Mouse (Mus musculus) heart, embryonic 16.5 days (tissue): ENCODE results near the gene Ttc3. TPM values are rescaled to one million over a fixed set of nuclear protein-coding genes. Genes with fewer than 3 reads are reported as not detected.

Experiments
- ATAC-seq: fragments of 200-750 bp; cut with Nextera tagmentation; replicated peaks from 2 replicates; pipeline ENCODE4 v1.8.0; 2017; ENCODE audit warnings: moderate number of reproducible peaks; ENCODE audit not compliant: insufficient read depth, low FRiP score; ENCODE audit errors: extremely low read depth
- H3K27ac ChIP-seq: fragments of 300-500 bp; sonication (generic); 2 replicates; pipeline ENCODE4 v1.5.1; 2014; ENCODE audit warnings: mild to moderate bottlenecking, low read length, control low read depth, moderate library complexity
- H3K27me3 ChIP-seq: fragments of 300-500 bp; sonication (generic); 2 replicates; pipeline ENCODE4 v1.6.1; 2014; ENCODE audit warnings: low read length, mixed read lengths; ENCODE audit not compliant: control insufficient read depth, insufficient read depth
- H3K36me3 ChIP-seq: fragments of 300-500 bp; sonication (generic); 2 replicates; pipeline ENCODE4 v1.6.1; 2014; ENCODE audit not compliant: control insufficient read depth, insufficient read depth
- H3K4me1 ChIP-seq: fragments of 300-500 bp; sonication (generic); 2 replicates; pipeline ENCODE4 v1.6.1; 2014; ENCODE audit warnings: low read length, mixed read lengths; ENCODE audit not compliant: control insufficient read depth, insufficient read depth
- H3K4me2 ChIP-seq: fragments of 300-500 bp; sonication (generic); 2 replicates; pipeline ENCODE4 v1.6.1; 2014; ENCODE audit warnings: low read depth, mild to moderate bottlenecking, control low read depth, low read length
- H3K4me3 ChIP-seq: fragments of 300-500 bp; sonication (generic); 2 replicates; pipeline ENCODE4 v1.5.1; 2014; ENCODE audit warnings: mild to moderate bottlenecking, control low read depth, low read length
- H3K9ac ChIP-seq: fragments of 300-500 bp; sonication (generic); 2 replicates; pipeline ENCODE4 v1.6.1; 2014; ENCODE audit warnings: low read length, control low read depth
- H3K9me3 ChIP-seq: fragments of 300-500 bp; sonication (generic); replicated peaks from 2 replicates; pipeline ENCODE4 v1.6.1; 2016; ENCODE audit warnings: low read length; ENCODE audit not compliant: control insufficient read depth
- WGBS: fragments of 180-500 bp; shearing (Covaris S2); extraction: QIAGEN DNeasy Blood & Tissue Kit; methylation state at CpG from one replicate; pipeline ENCODE4 v1.1.7; 2014; 5-methylcytosine and 5-hydroxymethylcytosine counted together
- polyA plus RNA-seq: library from polyadenylated mRNA; unstranded; fragments of >200 nt; fragmentation: Nextera tagmentation; extraction: Ambion mirVana; gene quantifications from 2 replicates; pipeline ENCODE4 v1.2.1, GENCODE M21; 2015

Ttc3 gene
- polyA plus RNA-seq, 1 experiment from 2014 or later = 148 TPM

DNA sequence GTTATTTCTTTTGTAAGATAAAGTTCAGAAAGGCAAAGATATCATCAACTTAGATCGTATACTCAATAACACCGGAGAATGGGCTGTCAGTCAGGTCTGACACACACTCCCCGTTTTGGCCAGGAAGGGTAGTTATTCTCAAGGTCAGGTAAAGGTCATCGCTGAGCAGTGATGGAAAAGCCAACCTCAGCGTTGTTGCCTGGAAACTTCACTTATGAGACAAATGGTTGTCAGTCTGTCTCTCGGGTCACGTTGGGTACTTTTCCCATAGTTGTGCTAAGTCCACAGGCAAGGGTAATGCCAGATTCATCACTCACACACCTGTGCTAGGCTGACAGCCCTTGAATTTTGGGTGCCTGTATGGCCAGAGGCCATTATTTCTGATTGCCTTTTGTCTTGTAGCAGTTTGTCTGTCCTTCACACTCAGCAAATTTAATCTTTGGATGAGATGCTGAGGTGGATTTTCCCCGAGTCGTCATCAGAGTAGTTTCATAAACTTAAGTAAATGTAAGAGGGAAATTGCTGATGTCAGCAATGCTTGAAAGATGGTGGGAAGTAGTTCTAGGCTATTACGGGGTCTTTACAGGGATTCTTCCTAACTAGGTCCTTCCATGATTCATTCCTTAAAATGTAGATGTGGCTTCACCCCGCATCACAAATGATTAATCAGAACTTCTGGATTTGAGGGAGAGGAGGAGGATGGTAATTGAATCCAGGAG is 13.5 kb upstream of the Ttc3 start:
- no peak for ATAC-seq
- peaks cover 8% of the 10 kb centered on the region for H3K4me1 ChIP-seq
- H3K36me3 ChIP-seq = no peaks in the 10 kb centered on the region
- no peaks in the 10 kb centered on the region for H3K27me3 ChIP-seq
- no peak overlapping the region for H3K9ac ChIP-seq
- H3K27ac ChIP-seq = no peak overlapping the region
- H3K4me2 ChIP-seq = no peak overlapping the region
- H3K9me3 ChIP-seq = no peaks in the 10 kb centered on the region
- no peak overlapping the region for H3K4me3 ChIP-seq
- 66% methylated on average over 11 of the region's 11 CpGs for WGBS

GRCm38 (mm10) chr16:94358091-94358490 is 12.3 kb upstream of the Ttc3 start:
- H3K27me3 ChIP-seq = no peaks in the 10 kb centered on the region
- no peak overlapping the region for H3K9ac ChIP-seq
- H3K4me3 ChIP-seq = no peak overlapping the region
- H3K36me3 ChIP-seq = no peaks in the 10 kb centered on the region
- no peak for ATAC-seq
- 78% methylated on average over 3 of the region's 3 CpGs for WGBS
- H3K9me3 ChIP-seq = no peaks in the 10 kb centered on the region
- H3K27ac ChIP-seq = no peak overlapping the region
- peaks cover 15% of the 10 kb centered on the region for H3K4me1 ChIP-seq
- no peak overlapping the region for H3K4me2 ChIP-seq

- no peaks in the 10 kb centered on the region for H3K27me3 ChIP-seq
- no peak overlapping the region for H3K4me3 ChIP-seq
- 0 out of 2 replicates have a peak, but pooled peaks cover 2% of the 10 kb centered on the region for H3K36me3 ChIP-seq
- no peak for ATAC-seq
- H3K9ac ChIP-seq = no peak overlapping the region
- H3K9me3 ChIP-seq = no peaks in the 10 kb centered on the region
- no peak overlapping the region for H3K27ac ChIP-seq
- H3K4me2 ChIP-seq = no peak overlapping the region
- 83% methylated on average over 13 of the region's 13 CpGs for WGBS
- H3K4me1 ChIP-seq = peaks cover 8% of the 10 kb centered on the region
Measured at GRCm38 (mm10) chr16:94360578-94361350, 9.7 kb upstream of the Ttc3 start.

- WGBS = 30% methylated on average over 10 of the region's 10 CpGs
- H3K27ac ChIP-seq = peak overlapping the region; percentile 62
- H3K36me3 ChIP-seq = 0 out of 2 replicates have a peak, but pooled peaks cover 2% of the 10 kb centered on the region
- peak; percentile 63; the same call in 1 of the 2 replicates for ATAC-seq
- H3K9ac ChIP-seq = no peak overlapping the region
- H3K4me2 ChIP-seq = no peak overlapping the region; the same call in 1 of the 2 replicates
- H3K4me1 ChIP-seq = peaks cover 8% of the 10 kb centered on the region
- H3K9me3 ChIP-seq = no peaks in the 10 kb centered on the region
- no peak overlapping the region for H3K4me3 ChIP-seq
- H3K27me3 ChIP-seq = no peaks in the 10 kb centered on the region
Measured at GRCm38 (mm10) chr16:94362174-94362873, 8.1 kb upstream of the Ttc3 start.

- Histone ChIP-seq H3K36me3 (0 out of 2 replicates have a peak, but pooled peaks cover 2% of the 10 kb centered on the region), H3K4me1 (peaks cover 14% of the 10 kb centered on the region), H3K9me3 (no peaks in the 10 kb centered on the region), H3K27me3 (no peaks in the 10 kb centered on the region), H3K4me3 (no peak overlapping the region), H3K9ac (no peak overlapping the region), H3K4me2 (no peak overlapping the region), H3K27ac (no peak overlapping the region)
- ATAC-seq = no peak
- 81% methylated on average over 4 of the region's 4 CpGs for WGBS
Measured at GRCm38 (mm10) chr16:94363814-94364213, 6.6 kb upstream of the Ttc3 start.

DNA sequence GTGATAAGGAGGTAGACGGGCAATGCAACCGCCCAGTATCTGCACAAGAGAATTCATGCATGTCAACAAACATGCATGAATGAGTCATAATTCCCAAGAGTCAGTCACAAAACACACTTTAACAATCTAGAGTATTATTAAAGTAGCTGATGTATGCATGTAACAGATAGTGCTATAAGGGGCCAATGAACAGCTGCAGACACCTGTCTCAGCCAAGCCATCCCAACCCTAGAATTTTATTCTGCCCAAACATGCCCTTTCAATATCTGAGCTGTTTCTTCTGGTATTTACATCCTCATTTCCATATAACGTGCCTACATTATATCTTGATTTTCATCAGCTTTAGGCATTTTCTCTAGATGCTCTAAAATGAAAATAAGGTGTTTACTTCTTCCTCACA is 5.0 kb upstream of the Ttc3 start:
- Histone ChIP-seq H3K9ac (no peak overlapping the region), H3K4me1 (peaks cover 23% of the 10 kb centered on the region), H3K4me3 (no peak overlapping the region), H3K9me3 (no peaks in the 10 kb centered on the region), H3K36me3 (0 out of 2 replicates have a peak, but pooled peaks cover 2% of the 10 kb centered on the region), H3K27ac (no peak overlapping the region), H3K27me3 (no peaks in the 10 kb centered on the region), H3K4me2 (no peak overlapping the region)
- ATAC-seq = no peak
- 76% methylated on average over 3 of the region's 3 CpGs for WGBS

DNA sequence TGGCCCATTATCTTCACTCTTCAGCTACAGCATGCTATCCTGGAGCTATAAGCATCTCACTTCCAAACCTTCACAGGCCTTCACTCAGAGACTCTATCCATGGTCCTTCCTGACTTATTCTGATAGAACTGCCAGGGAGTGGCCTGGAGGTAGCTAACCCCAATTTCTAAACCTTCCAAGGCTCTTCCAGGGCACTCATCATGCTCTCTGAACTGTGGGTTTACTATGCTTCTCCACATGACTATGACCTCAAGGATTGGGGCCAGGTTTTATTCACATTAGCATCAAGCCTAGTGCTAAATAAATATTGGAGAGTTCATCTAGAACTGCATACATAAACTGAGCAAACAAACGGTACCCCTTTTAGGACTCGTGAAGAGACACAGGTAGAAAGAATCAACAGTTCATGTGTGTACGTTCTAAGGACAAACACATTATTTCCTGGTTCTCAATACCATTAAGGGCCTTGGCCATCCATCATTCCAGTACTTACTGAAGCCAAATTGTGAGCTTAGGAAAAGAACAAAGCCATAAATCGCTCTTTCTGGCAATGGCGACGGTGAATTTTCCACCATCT is 734 bp upstream of the Ttc3 start:
- 0 out of 2 replicates have a peak, but pooled peaks cover 1% of the 10 kb centered on the region for H3K36me3 ChIP-seq
- H3K9me3 ChIP-seq = no peaks in the 10 kb centered on the region
- H3K9ac ChIP-seq = peak overlapping the region; percentile 89
- H3K4me2 ChIP-seq = peak overlapping the region; percentile 74
- H3K27me3 ChIP-seq = no peaks in the 10 kb centered on the region
- peak overlapping the region; percentile 71 for H3K4me3 ChIP-seq
- peak overlapping the region; percentile 98 for H3K27ac ChIP-seq
- peaks cover 25% of the 10 kb centered on the region for H3K4me1 ChIP-seq
- no peak for ATAC-seq
- WGBS = 8% methylated on average over 6 of the region's 6 CpGs

- Histone ChIP-seq H3K4me3 (peak overlapping the region; percentile 71), H3K9me3 (no peaks in the 10 kb centered on the region), H3K27ac (peak overlapping the region; percentile 98), H3K4me2 (peak overlapping the region; percentile 74), H3K9ac (peak overlapping the region; percentile 89), H3K27me3 (no peaks in the 10 kb centered on the region), H3K4me1 (peaks cover 26% of the 10 kb centered on the region), H3K36me3 (no peaks in the 10 kb centered on the region)
- 1% methylated on average over 43 of the region's 43 CpGs for WGBS
- peak; percentile 85 for ATAC-seq
Measured at GRCm38 (mm10) chr16:94370915-94371300, 490 bp downstream of the Ttc3 start.
